Mouse (Mus musculus): ENCODE results near the gene Myo6. TPM values are rescaled to one million over a fixed set of nuclear protein-coding genes. Genes with fewer than 3 reads are reported as not detected.

Myo6 gene
- polyA plus RNA-seq, 1 experiment from 2014 or later = 19.7 TPM

- no peak overlapping the region for H3K9ac ChIP-seq
- 82% methylated on average over 4 of the region's 4 CpGs for WGBS
- no peak overlapping the region for H3K27ac ChIP-seq
- H3K4me1 ChIP-seq (replicated peaks) = 0 out of 2 replicates have a peak, but pooled peaks cover 9% of the 10 kb centered on the region
- no peaks in the 10 kb centered on the region for H3K27me3 ChIP-seq
- H3K9me3 ChIP-seq = no peaks in the 10 kb centered on the region
- no peak overlapping the region for H3K4me2 ChIP-seq
- no peaks in the 10 kb centered on the region for H3K36me3 ChIP-seq
- no peak for ATAC-seq (ENCODE audit: low FRiP score)
- H3K4me3 ChIP-seq = no peak overlapping the region
Observed at GRCm38 (mm10) chr9:80167089-80167488, 2.3 kb downstream of the Myo6 start.

- H3K4me2 ChIP-seq = no peak overlapping the region
- no peak overlapping the region for H3K9ac ChIP-seq
- H3K27ac ChIP-seq = no peak overlapping the region
- H3K36me3 ChIP-seq = no peaks in the 10 kb centered on the region
- no peaks in the 10 kb centered on the region for H3K27me3 ChIP-seq
- no peak overlapping the region for H3K4me3 ChIP-seq
- 79% methylated on average over 9 of the region's 9 CpGs for WGBS
- H3K4me1 ChIP-seq (replicated peaks) = peaks cover 8% of the 10 kb centered on the region
- no peaks in the 10 kb centered on the region for H3K9me3 ChIP-seq
- no peak for ATAC-seq (ENCODE audit: low FRiP score)
Observed at GRCm38 (mm10) chr9:80169551-80169950, 4.7 kb downstream of the Myo6 start.

- ATAC-seq (ENCODE audit: low FRiP score) = no peak
- Histone ChIP-seq H3K4me3 (no peak overlapping the region), H3K36me3 (no peaks in the 10 kb centered on the region)
Observed at GRCm38 (mm10) chr9:80171241-80171640, 6.4 kb downstream of the Myo6 start.

GRCm38 (mm10) chr9:80172396-80173222 is 7.8 kb downstream of the Myo6 start:
- no peak overlapping the region for H3K27ac ChIP-seq
- H3K4me1 ChIP-seq (replicated peaks) = peaks cover 4% of the 10 kb centered on the region
- no peaks in the 10 kb centered on the region for H3K9me3 ChIP-seq
- 58% methylated on average over 8 of the region's 8 CpGs for WGBS
- no peak overlapping the region for H3K4me2 ChIP-seq
- no peak overlapping the region for H3K9ac ChIP-seq
- no peak for ATAC-seq (ENCODE audit: low FRiP score)
- H3K36me3 ChIP-seq = no peaks in the 10 kb centered on the region
- H3K27me3 ChIP-seq = no peaks in the 10 kb centered on the region
- H3K4me3 ChIP-seq = no peak overlapping the region

More at GRCm38 (mm10) chr9:80171241-80171640, 6.4 kb downstream of the Myo6 start:
- Histone ChIP-seq H3K27me3 (no peaks in the 10 kb centered on the region), H3K9ac (no peak overlapping the region), H3K4me1 (replicated peaks) (peaks cover 4% of the 10 kb centered on the region), H3K9me3 (no peaks in the 10 kb centered on the region), H3K27ac (no peak overlapping the region), H3K4me2 (no peak overlapping the region)

GRCm38 (mm10) chr9:80173629-80174028 is 8.8 kb downstream of the Myo6 start:
- peak; percentile 73 for ATAC-seq (ENCODE audit: low FRiP score)
- 0 out of 2 replicates have a peak overlapping the region, but pooled peaks have one; percentile 40 for H3K27ac ChIP-seq
- no peaks in the 10 kb centered on the region for H3K36me3 ChIP-seq
- peak overlapping the region; percentile 5; the same call in 1 of the 2 replicates for H3K9ac ChIP-seq
- H3K9me3 ChIP-seq = no peaks in the 10 kb centered on the region
- 29% methylated on average over 9 of the region's 9 CpGs for WGBS
- H3K4me1 ChIP-seq (replicated peaks) = peaks cover 4% of the 10 kb centered on the region
- no peaks in the 10 kb centered on the region for H3K27me3 ChIP-seq
- H3K4me3 ChIP-seq = no peak overlapping the region
- no peak overlapping the region for H3K4me2 ChIP-seq

- H3K9me3 ChIP-seq = no peaks in the 10 kb centered on the region
- H3K27me3 ChIP-seq = no peaks in the 10 kb centered on the region
- no peak overlapping the region for H3K27ac ChIP-seq
- H3K4me2 ChIP-seq = no peak overlapping the region
- no peaks in the 10 kb centered on the region for H3K36me3 ChIP-seq
- no peak for ATAC-seq (ENCODE audit: low FRiP score)
- peaks cover 8% of the 10 kb centered on the region for H3K4me1 ChIP-seq (replicated peaks)
- WGBS = 82% methylated on average over 13 of the region's 13 CpGs
- H3K4me3 ChIP-seq = no peak overlapping the region
- H3K9ac ChIP-seq = no peak overlapping the region
Observed at GRCm38 (mm10) chr9:80176696-80177478, 12.1 kb downstream of the Myo6 start.

- no peaks in the 10 kb centered on the region for H3K27me3 ChIP-seq
- no peak overlapping the region for H3K27ac ChIP-seq
- H3K4me1 ChIP-seq (replicated peaks) = peaks cover 4% of the 10 kb centered on the region
- H3K9me3 ChIP-seq = no peaks in the 10 kb centered on the region
- ATAC-seq (ENCODE audit: low FRiP score) = no peak
- no peak overlapping the region for H3K4me2 ChIP-seq
- no peaks in the 10 kb centered on the region for H3K36me3 ChIP-seq
- 86% methylated on average over 2 of the region's 2 CpGs for WGBS
- H3K9ac ChIP-seq = no peak overlapping the region
- no peak overlapping the region for H3K4me3 ChIP-seq
Observed at GRCm38 (mm10) chr9:80178670-80179069, 13.8 kb downstream of the Myo6 start.

GRCm38 (mm10) chr9:80179688-80180087 is 14.9 kb downstream of the Myo6 start:
- no peak for ATAC-seq (ENCODE audit: low FRiP score)
- Histone ChIP-seq H3K9me3 (no peaks in the 10 kb centered on the region), H3K4me3 (no peak overlapping the region), H3K9ac (no peak overlapping the region), H3K27ac (no peak overlapping the region), H3K4me1 (replicated peaks) (peaks cover 3% of the 10 kb centered on the region; the same call in 1 of the 2 replicates), H3K27me3 (no peaks in the 10 kb centered on the region), H3K4me2 (no peak overlapping the region), H3K36me3 (no peaks in the 10 kb centered on the region)
- 71% methylated on average over 4 of the region's 4 CpGs for WGBS

GRCm38 (mm10) chr9:80180771-80181170 is 15.9 kb downstream of the Myo6 start:
- Histone ChIP-seq H3K27ac (no peak overlapping the region), H3K9ac (no peak overlapping the region), H3K27me3 (no peaks in the 10 kb centered on the region), H3K4me2 (no peak overlapping the region), H3K36me3 (no peaks in the 10 kb centered on the region), H3K4me3 (no peak overlapping the region), H3K4me1 (replicated peaks) (peaks cover 3% of the 10 kb centered on the region; the same call in 1 of the 2 replicates), H3K9me3 (no peaks in the 10 kb centered on the region)
- 83% methylated on average over 5 of the region's 5 CpGs for WGBS
- no peak for ATAC-seq (ENCODE audit: low FRiP score)

GRCm38 (mm10) chr9:80181692-80182091 is 16.9 kb downstream of the Myo6 start:
- no peak for ATAC-seq (ENCODE audit: low FRiP score)
- H3K36me3 ChIP-seq = no peaks in the 10 kb centered on the region
- H3K9me3 ChIP-seq = no peaks in the 10 kb centered on the region
- H3K27me3 ChIP-seq = no peaks in the 10 kb centered on the region
- 0 out of 2 replicates have a peak, but pooled peaks cover 3% of the 10 kb centered on the region for H3K4me1 ChIP-seq (replicated peaks)
- no peak overlapping the region for H3K27ac ChIP-seq
- H3K9ac ChIP-seq = no peak overlapping the region
- no peak overlapping the region for H3K4me3 ChIP-seq
- WGBS = 92% methylated on average over 1 of the region's 1 CpGs
- no peak overlapping the region for H3K4me2 ChIP-seq

GRCm38 (mm10) chr9:80184138-80184537 is 19.3 kb downstream of the Myo6 start:
- ATAC-seq (ENCODE audit: low FRiP score) = no peak
- Histone ChIP-seq H3K27me3 (no peaks in the 10 kb centered on the region), H3K9me3 (no peaks in the 10 kb centered on the region), H3K27ac (no peak overlapping the region), H3K9ac (no peak overlapping the region), H3K4me3 (no peak overlapping the region), H3K36me3 (no peaks in the 10 kb centered on the region), H3K4me1 (replicated peaks) (0 out of 2 replicates have a peak, but pooled peaks cover 3% of the 10 kb centered on the region), H3K4me2 (no peak overlapping the region)
- 59% methylated on average over 5 of the region's 5 CpGs for WGBS

GRCm38 (mm10) chr9:80185737-80186136 is 20.9 kb downstream of the Myo6 start:
- Histone ChIP-seq H3K36me3 (no peaks in the 10 kb centered on the region), H3K9ac (no peak overlapping the region), H3K27me3 (no peaks in the 10 kb centered on the region), H3K4me1 (replicated peaks) (no peaks in the 10 kb centered on the region), H3K9me3 (no peaks in the 10 kb centered on the region), H3K4me2 (no peak overlapping the region), H3K27ac (no peak overlapping the region), H3K4me3 (no peak overlapping the region)
- WGBS = 37% methylated on average over 3 of the region's 3 CpGs
- ATAC-seq (ENCODE audit: low FRiP score) = no peak; the same call in 1 of the 2 replicates

All from hindbrain, embryonic 13.5 days (tissue).